Mouse (Mus musculus): ENCODE measurements around the gene Exph5. TPM values are rescaled to one million over a fixed set of nuclear protein-coding genes. Genes with fewer than 3 reads are reported as not detected.

The Exph5 gene
- total and polyA plus RNA-seq, 3 experiments: 0.11 TPM; not detected in 2

- ATAC-seq (ENCODE audit: extremely low read depth, insufficient number of reproducible peaks, low FRiP score, poor library complexity, severe bottlenecking): no peak
- Histone ChIP-seq H3K4me1 (ENCODE audit: insufficient read depth, low read depth, low read length) (no peaks in the 10 kb centered on the region), H3K4me3 (ENCODE audit: low read depth, low read length) (no peak overlapping the region), H3K36me3 (replicated peaks) (no peaks in the 10 kb centered on the region), H3K9me3 (replicated peaks) (no peaks in the 10 kb centered on the region), H3K27me3 (ENCODE audit: insufficient read depth, low read length) (peaks cover under 1% of the 10 kb centered on the region; the same call in 1 of the 2 replicates)
- TF ChIP-seq POLR2AphosphoS5 (IDR thresholded peaks at IDR 0.05; ENCODE audit: insufficient replicate concordance, low read depth, low read length) (no peak), GATA1 (IDR thresholded peaks at IDR 0.05; ENCODE audit: borderline replicate concordance, low read length) (no peak), TAL1 (conservative IDR thresholded peaks at IDR 0.05; ENCODE audit: low read depth, low read length) (no peak), GATA2 (IDR thresholded peaks at IDR 0.05; ENCODE audit: borderline replicate concordance, low read depth, low read length) (no peak), CTCF (IDR thresholded peaks at IDR 0.05; ENCODE audit: low read depth, low read length) (no peak)
- no peak for DNase-seq (ENCODE audit: low spot score)
These were observed 22.2 kb downstream of the Exph5 start for GRCm38 (mm10) chr9:53323419-53324251.

GRCm38 (mm10) chr9:53325363-53326090 lies 24.1 kb downstream of the Exph5 start:
- Histone ChIP-seq H3K9me3 (replicated peaks) (no peaks in the 10 kb centered on the region), H3K27me3 (ENCODE audit: insufficient read depth, low read length) (no peaks in the 10 kb centered on the region), H3K4me1 (ENCODE audit: insufficient read depth, low read depth, low read length) (no peaks in the 10 kb centered on the region), H3K4me3 (ENCODE audit: low read depth, low read length) (no peak overlapping the region), H3K36me3 (replicated peaks) (no peaks in the 10 kb centered on the region)
- no peak for ATAC-seq (ENCODE audit: extremely low read depth, insufficient number of reproducible peaks, low FRiP score, poor library complexity, severe bottlenecking)
- TF ChIP-seq GATA2 (IDR thresholded peaks at IDR 0.05; ENCODE audit: borderline replicate concordance, low read depth, low read length) (no peak), CTCF (IDR thresholded peaks at IDR 0.05; ENCODE audit: low read depth, low read length) (no peak), GATA1 (IDR thresholded peaks at IDR 0.05; ENCODE audit: borderline replicate concordance, low read length) (no peak), TAL1 (conservative IDR thresholded peaks at IDR 0.05; ENCODE audit: low read depth, low read length) (no peak), POLR2AphosphoS5 (IDR thresholded peaks at IDR 0.05; ENCODE audit: insufficient replicate concordance, low read depth, low read length) (no peak)
- no peak for DNase-seq (ENCODE audit: low spot score)

GRCm38 (mm10) chr9:53328203-53328602 lies 26.7 kb downstream of the Exph5 start:
- H3K4me3 ChIP-seq (ENCODE audit: low read depth, low read length): no peak overlapping the region
- no peaks in the 10 kb centered on the region for H3K27me3 ChIP-seq (ENCODE audit: insufficient read depth, low read length)
- no peaks in the 10 kb centered on the region for H3K4me1 ChIP-seq (ENCODE audit: insufficient read depth, low read depth, low read length)
- no peak for TF ChIP-seq GATA1 (IDR thresholded peaks at IDR 0.05; ENCODE audit: borderline replicate concordance, low read length)
- TF ChIP-seq CTCF (IDR thresholded peaks at IDR 0.05; ENCODE audit: low read depth, low read length): no peak
- no peak for TF ChIP-seq TAL1 (conservative IDR thresholded peaks at IDR 0.05; ENCODE audit: low read depth, low read length)
- no peak for TF ChIP-seq GATA2 (IDR thresholded peaks at IDR 0.05; ENCODE audit: borderline replicate concordance, low read depth, low read length)
- no peak for TF ChIP-seq POLR2AphosphoS5 (IDR thresholded peaks at IDR 0.05; ENCODE audit: insufficient replicate concordance, low read depth, low read length)
- DNase-seq (ENCODE audit: low spot score) (no peak), ATAC-seq (ENCODE audit: extremely low read depth, insufficient number of reproducible peaks, low FRiP score, poor library complexity, severe bottlenecking) (no peak)
- H3K36me3 ChIP-seq (replicated peaks): no peaks in the 10 kb centered on the region
- H3K9me3 ChIP-seq (replicated peaks): no peaks in the 10 kb centered on the region

- Histone ChIP-seq H3K36me3 (replicated peaks) (no peaks in the 10 kb centered on the region), H3K27me3 (ENCODE audit: insufficient read depth, low read length) (no peaks in the 10 kb centered on the region), H3K4me1 (ENCODE audit: insufficient read depth, low read depth, low read length) (no peaks in the 10 kb centered on the region), H3K9me3 (replicated peaks) (no peaks in the 10 kb centered on the region), H3K4me3 (ENCODE audit: low read depth, low read length) (no peak overlapping the region)
- DNase-seq (ENCODE audit: low spot score) (no peak), ATAC-seq (ENCODE audit: extremely low read depth, insufficient number of reproducible peaks, low FRiP score, poor library complexity, severe bottlenecking) (no peak)
- TF ChIP-seq CTCF (IDR thresholded peaks at IDR 0.05; ENCODE audit: low read depth, low read length) (no peak), GATA1 (IDR thresholded peaks at IDR 0.05; ENCODE audit: borderline replicate concordance, low read length) (no peak), TAL1 (conservative IDR thresholded peaks at IDR 0.05; ENCODE audit: low read depth, low read length) (no peak), POLR2AphosphoS5 (IDR thresholded peaks at IDR 0.05; ENCODE audit: insufficient replicate concordance, low read depth, low read length) (no peak), GATA2 (IDR thresholded peaks at IDR 0.05; ENCODE audit: borderline replicate concordance, low read depth, low read length) (no peak)
These were observed 28.1 kb downstream of the Exph5 start for GRCm38 (mm10) chr9:53329301-53330206.

- no peaks in the 10 kb centered on the region for H3K9me3 ChIP-seq (replicated peaks)
- no peak for TF ChIP-seq CTCF (IDR thresholded peaks at IDR 0.05; ENCODE audit: low read depth, low read length)
- no peak for TF ChIP-seq TAL1 (conservative IDR thresholded peaks at IDR 0.05; ENCODE audit: low read depth, low read length)
- TF ChIP-seq POLR2AphosphoS5 (IDR thresholded peaks at IDR 0.05; ENCODE audit: insufficient replicate concordance, low read depth, low read length): no peak
- no peak for TF ChIP-seq GATA2 (IDR thresholded peaks at IDR 0.05; ENCODE audit: borderline replicate concordance, low read depth, low read length)
- TF ChIP-seq GATA1 (IDR thresholded peaks at IDR 0.05; ENCODE audit: borderline replicate concordance, low read length): no peak
- H3K36me3 ChIP-seq (replicated peaks): no peaks in the 10 kb centered on the region
- no peak overlapping the region for H3K4me3 ChIP-seq (ENCODE audit: low read depth, low read length)
- DNase-seq (ENCODE audit: low spot score) (no peak), ATAC-seq (ENCODE audit: extremely low read depth, insufficient number of reproducible peaks, low FRiP score, poor library complexity, severe bottlenecking) (no peak)
- no peaks in the 10 kb centered on the region for H3K27me3 ChIP-seq (ENCODE audit: insufficient read depth, low read length)
- H3K4me1 ChIP-seq (ENCODE audit: insufficient read depth, low read depth, low read length): no peaks in the 10 kb centered on the region
These were observed 28.8 kb downstream of the Exph5 start for GRCm38 (mm10) chr9:53330247-53330646.
